Mouse (Mus musculus) liver, embryonic 15.5 days (tissue): Measurements from ENCODE around the gene Ilkap. TPM values are rescaled to one million over a fixed set of nuclear protein-coding genes. Genes with fewer than 3 reads are reported as not detected.

Source experiments
- ATAC-seq: fragments of 200-750 bp; cut with Nextera tagmentation; 2 replicates; pipeline ENCODE4 v1.8.0; 2017; ENCODE audit warnings: moderate number of reproducible peaks, mild to moderate bottlenecking, moderate library complexity; ENCODE audit not compliant: insufficient read depth
- H3K27ac ChIP-seq: fragments of 300-500 bp; sonication (generic); replicated peaks from 2 replicates; pipeline ENCODE4 v1.5.1; 2015; ENCODE audit warnings: mild to moderate bottlenecking, inconsistent platforms
- H3K27me3 ChIP-seq: fragments of 300-500 bp; sonication (generic); 2 replicates; pipeline ENCODE4 v1.6.1; 2015; ENCODE audit warnings: mild to moderate bottlenecking, inconsistent platforms
- H3K36me3 ChIP-seq: fragments of 300-500 bp; sonication (generic); replicated peaks from 2 replicates; pipeline ENCODE4 v1.6.1; 2015; ENCODE audit warnings: moderate library complexity, mild to moderate bottlenecking, inconsistent platforms
- H3K4me1 ChIP-seq: fragments of 300-500 bp; sonication (generic); replicated peaks from 2 replicates; pipeline ENCODE4 v1.6.1; 2015; ENCODE audit warnings: inconsistent platforms
- H3K4me2 ChIP-seq: fragments of 300-500 bp; sonication (generic); 2 replicates; pipeline ENCODE4 v1.6.1; 2015; ENCODE audit warnings: moderate library complexity, mild to moderate bottlenecking, inconsistent platforms
- H3K4me3 ChIP-seq: fragments of 300-500 bp; sonication (generic); replicated peaks from 2 replicates; pipeline ENCODE4 v1.5.1; 2015; ENCODE audit warnings: mild to moderate bottlenecking, inconsistent platforms
- H3K9ac ChIP-seq: fragments of 300-500 bp; sonication (generic); 2 replicates; pipeline ENCODE4 v1.6.1; 2015; ENCODE audit warnings: moderate library complexity, mild to moderate bottlenecking, inconsistent platforms
- H3K9me3 ChIP-seq: fragments of 300-500 bp; sonication (generic); replicated peaks from 2 replicates; pipeline ENCODE4 v1.6.1; 2016; ENCODE audit warnings: inconsistent platforms
- WGBS: fragments of 180-500 bp; shearing (Covaris S2); methylation state at CpG from one replicate; pipeline ENCODE4 v1.1.7; 2015; ENCODE audit warnings: mixed read lengths; ENCODE audit not compliant: insufficient replicate concordance; 5-methylcytosine and 5-hydroxymethylcytosine counted together
- polyA plus RNA-seq: library from polyadenylated mRNA; unstranded; fragments of >200 nt; fragmentation: Nextera tagmentation; extraction: Ambion mirVana; gene quantifications from 2 replicates; pipeline ENCODE4 v1.2.1, GENCODE M21; 2015

Gene Ilkap
- polyA plus RNA-seq = 67.7 and 69.9 TPM in 2 replicates

DNA sequence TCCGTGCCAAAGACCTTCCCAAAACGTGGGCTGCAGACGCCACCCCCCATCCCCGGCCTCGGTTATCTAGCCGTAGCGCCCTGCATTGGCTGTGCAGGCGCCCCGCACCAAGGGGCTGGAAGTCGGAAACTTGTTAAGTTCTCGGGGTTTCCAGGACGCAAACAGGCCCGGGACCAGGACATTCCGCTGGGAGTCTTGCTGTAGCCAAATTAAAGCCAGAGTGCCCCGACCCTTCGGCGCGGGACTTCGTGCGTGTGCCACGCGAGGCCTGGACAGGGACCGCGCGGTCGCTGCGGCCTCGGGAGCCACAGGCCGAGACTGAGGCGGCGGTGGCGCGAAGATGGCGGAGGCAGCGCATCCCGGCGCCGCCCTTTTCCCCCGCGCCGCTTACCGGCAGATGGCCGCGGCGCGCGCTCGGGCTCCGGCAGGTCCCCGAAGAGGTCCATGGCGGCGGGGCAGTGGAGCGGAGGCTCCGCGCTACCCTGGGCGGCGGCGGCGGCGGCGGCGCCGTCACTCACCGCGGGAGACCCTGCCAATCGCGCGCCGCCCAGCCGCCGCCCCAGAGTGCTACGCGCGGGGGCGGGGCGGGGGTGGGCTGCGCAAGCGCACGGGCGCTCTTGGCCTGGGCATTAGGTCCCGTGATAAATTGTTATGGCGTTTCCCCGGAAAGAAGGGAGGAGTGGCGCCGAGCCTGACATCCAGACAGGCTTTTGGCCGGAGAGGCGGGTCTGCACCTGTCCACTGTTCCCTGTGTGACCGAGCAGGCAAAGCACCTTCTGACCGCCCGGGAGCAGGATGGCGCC lies at the start of gene Ilkap:
Gene Ilkap (minus strand): TSS at position 556 of the 803 bp plus-strand sequence.
- ATAC-seq = peak; percentile 97
- peaks cover 25% of the 10 kb centered on the region for H3K36me3 ChIP-seq
- WGBS = under 1% methylated on average over 91 of the region's 91 CpGs
- H3K27me3 ChIP-seq = peaks cover 6% of the 10 kb centered on the region; the same call in 1 of the 2 replicates
- no peaks in the 10 kb centered on the region for H3K9me3 ChIP-seq
- H3K27ac ChIP-seq = peak within 1 kb of the TSS; percentile 88
- peak within 1 kb of the TSS; percentile 89 for H3K4me3 ChIP-seq
- H3K4me2 ChIP-seq = peak within 1 kb of the TSS; percentile 84
- H3K9ac ChIP-seq = peak within 1 kb of the TSS; percentile 87
- H3K4me1 ChIP-seq = peaks cover 32% of the 10 kb centered on the region

DNA sequence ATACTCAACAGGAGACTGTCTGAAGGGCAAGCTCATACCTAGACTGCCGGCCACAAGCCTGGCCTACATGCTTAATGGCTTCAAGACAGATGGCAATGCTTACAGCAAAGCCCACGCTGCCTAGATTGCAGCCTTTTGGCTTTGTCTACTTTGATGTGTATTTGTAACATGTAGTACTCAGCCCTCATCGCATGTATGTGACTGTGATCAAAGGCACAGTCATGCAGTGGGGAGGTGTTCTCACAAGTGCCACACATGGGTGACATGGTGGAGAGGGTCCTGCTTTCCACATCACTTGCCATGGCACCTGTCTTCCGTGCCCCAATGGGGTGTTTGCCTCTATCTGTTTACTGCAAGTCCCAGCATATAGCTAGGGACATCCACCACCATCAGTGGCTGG lies 47.9 kb upstream of the Ilkap start:
- Histone ChIP-seq H3K9me3 (peaks cover 7% of the 10 kb centered on the region; the same call in 1 of the 2 replicates), H3K27ac (peak overlapping the region; percentile 79), H3K4me1 (peaks cover 34% of the 10 kb centered on the region), H3K4me2 (no peak overlapping the region), H3K4me3 (no peak overlapping the region), H3K9ac (no peak overlapping the region), H3K27me3 (no peaks in the 10 kb centered on the region), H3K36me3 (peaks cover 63% of the 10 kb centered on the region)
- 83% methylated on average over 4 of the region's 4 CpGs for WGBS
- peak; percentile 10; the same call in 1 of the 2 replicates for ATAC-seq

DNA sequence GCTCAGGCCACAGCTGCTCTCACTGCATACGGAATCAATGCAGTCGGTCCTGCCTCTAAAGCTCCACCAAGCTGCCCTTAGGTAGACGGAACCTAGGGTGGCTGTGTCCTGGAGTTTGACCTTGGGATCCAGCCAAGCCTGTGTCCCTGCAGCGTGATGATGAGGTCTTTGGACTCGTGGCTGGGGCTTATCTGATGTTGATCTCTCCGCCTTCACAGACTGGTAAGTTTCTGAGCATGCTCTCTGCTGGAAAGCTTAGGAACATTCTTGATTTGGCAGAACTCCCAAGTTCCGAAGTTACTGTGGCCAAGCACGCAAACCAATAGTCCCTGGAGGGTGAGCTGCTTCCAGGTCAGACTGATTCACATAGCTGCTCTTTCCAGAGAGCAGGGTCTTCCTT lies 47.4 kb upstream of the Ilkap start:
- peak; percentile 84 for ATAC-seq
- H3K4me2 ChIP-seq = no peak overlapping the region
- no peaks in the 10 kb centered on the region for H3K27me3 ChIP-seq
- H3K27ac ChIP-seq = peak overlapping the region; percentile 79
- H3K4me3 ChIP-seq = no peak overlapping the region
- H3K36me3 ChIP-seq = peaks cover 63% of the 10 kb centered on the region
- H3K9me3 ChIP-seq = peaks cover 7% of the 10 kb centered on the region; the same call in 1 of the 2 replicates
- WGBS = 59% methylated on average over 8 of the region's 8 CpGs
- peaks cover 34% of the 10 kb centered on the region; the same call in 1 of the 2 replicates for H3K4me1 ChIP-seq
- no peak overlapping the region for H3K9ac ChIP-seq

DNA sequence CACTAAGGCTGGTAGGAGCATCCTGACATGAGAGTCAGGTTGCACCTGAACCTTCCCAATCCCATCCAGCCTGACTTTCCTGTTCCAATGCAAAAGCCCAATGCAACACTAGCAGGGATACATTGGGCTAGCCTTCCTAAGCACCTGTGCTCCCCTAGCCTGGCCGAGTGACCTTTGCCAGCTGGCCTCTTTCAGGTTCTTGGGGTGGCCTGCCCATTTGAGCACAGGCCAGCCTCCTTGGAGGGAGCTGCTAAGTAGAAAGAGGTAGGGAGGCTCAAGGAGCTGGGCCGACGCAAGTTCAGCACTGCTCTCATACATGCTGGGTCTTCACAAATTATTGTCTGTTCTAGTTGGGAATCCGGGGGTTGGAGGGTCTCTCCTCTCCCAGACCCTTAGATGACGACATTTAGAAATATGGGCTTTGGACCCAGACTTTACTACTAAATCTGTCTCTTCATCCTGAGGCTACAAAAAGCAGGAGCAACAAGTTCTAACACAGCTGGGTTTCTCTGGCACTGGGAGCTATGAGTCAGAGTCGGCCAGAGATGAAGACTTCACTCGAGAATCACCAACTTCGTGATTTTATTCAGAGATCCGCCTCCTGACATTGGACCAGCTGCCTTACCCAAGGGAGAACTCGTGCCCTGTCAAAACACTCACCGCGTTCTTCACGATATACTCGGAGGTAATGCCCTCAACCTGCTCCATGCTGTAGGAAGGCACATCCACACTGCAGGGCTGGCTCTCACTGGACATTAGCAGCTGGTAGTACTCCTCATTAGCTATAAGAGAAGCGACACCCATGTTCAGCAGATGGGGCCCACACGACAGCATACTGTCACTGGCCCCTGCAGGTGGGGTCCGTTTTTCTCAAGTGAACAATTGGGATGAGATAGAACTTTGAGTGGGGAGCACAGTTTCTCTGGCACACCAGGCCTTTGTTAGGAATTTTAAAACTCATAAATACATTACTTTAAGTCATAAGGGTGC lies 46.5 kb upstream of the Ilkap start:
- Histone ChIP-seq H3K9ac (no peak overlapping the region), H3K27ac (peak overlapping the region; percentile 45), H3K36me3 (peaks cover 67% of the 10 kb centered on the region), H3K4me3 (no peak overlapping the region), H3K4me2 (no peak overlapping the region), H3K9me3 (peaks cover 7% of the 10 kb centered on the region; the same call in 1 of the 2 replicates), H3K4me1 (peaks cover 34% of the 10 kb centered on the region), H3K27me3 (no peaks in the 10 kb centered on the region)
- no peak for ATAC-seq
- WGBS = 78% methylated on average over 17 of the region's 17 CpGs

DNA sequence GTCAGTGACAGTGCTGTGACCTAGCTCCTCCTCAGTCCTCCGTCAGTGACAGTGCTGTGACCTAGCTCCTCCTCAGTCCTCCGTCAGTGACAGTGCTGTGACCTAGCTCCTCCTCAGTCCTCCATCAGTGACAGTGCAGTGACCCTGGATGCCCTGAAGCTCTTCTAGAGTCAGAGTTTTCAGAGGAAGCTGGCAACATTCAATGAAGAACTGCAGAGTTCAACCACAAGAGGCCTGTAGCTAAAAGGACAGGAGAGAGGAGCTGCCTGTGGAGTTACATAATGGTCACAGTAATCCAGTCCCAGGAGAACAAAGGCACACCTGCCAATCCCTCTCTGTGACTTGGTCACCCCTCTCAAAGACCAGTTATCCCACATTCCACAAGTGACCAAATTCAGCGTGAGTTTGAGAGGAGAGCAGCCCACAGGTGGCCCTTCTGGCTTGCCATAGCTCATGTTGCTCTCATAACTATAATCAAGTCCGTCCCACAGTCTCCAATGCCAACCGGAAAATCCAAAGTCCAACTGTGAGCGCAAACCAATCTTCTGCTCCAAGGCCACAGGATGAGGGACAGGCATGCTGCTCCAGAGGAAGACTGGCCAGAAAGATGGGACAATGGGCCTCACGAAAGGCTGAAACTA lies 43.9 kb upstream of the Ilkap start:
- no peaks in the 10 kb centered on the region for H3K27me3 ChIP-seq
- H3K4me3 ChIP-seq = no peak overlapping the region
- H3K9me3 ChIP-seq = peaks cover 2% of the 10 kb centered on the region; the same call in 1 of the 2 replicates
- no peak overlapping the region for H3K9ac ChIP-seq
- 78% methylated on average over 6 of the region's 7 CpGs for WGBS
- H3K27ac ChIP-seq = no peak overlapping the region
- H3K4me1 ChIP-seq = peaks cover 25% of the 10 kb centered on the region
- ATAC-seq = no peak
- H3K4me2 ChIP-seq = no peak overlapping the region
- H3K36me3 ChIP-seq = peaks cover 56% of the 10 kb centered on the region

DNA sequence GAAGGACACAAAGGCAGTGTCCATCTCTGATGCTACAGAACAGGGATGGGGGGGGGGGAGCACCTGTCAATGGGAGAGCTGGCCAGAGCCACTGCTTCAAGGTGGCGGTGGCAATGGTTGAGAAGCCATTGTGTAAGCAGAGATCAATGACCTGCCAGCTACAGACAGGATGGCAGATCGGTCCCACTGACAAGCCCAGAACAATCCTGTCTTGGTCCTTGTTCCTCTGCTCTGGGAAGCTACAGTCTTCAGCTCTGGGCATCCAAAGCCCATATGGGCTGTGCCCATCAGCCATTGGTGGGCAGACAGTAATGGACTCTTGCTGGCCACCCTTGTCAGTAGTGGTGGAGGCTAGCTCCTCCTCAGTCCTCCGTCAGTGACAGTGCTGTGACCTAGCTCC lies 43.2 kb upstream of the Ilkap start:
- no peaks in the 10 kb centered on the region for H3K27me3 ChIP-seq
- H3K27ac ChIP-seq = no peak overlapping the region
- peaks cover 31% of the 10 kb centered on the region for H3K4me1 ChIP-seq
- no peak overlapping the region for H3K9ac ChIP-seq
- H3K4me3 ChIP-seq = no peak overlapping the region
- no peaks in the 10 kb centered on the region for H3K9me3 ChIP-seq
- 75% methylated on average over 3 of the region's 3 CpGs for WGBS
- ATAC-seq = no peak
- H3K36me3 ChIP-seq = peaks cover 50% of the 10 kb centered on the region
- no peak overlapping the region for H3K4me2 ChIP-seq

DNA sequence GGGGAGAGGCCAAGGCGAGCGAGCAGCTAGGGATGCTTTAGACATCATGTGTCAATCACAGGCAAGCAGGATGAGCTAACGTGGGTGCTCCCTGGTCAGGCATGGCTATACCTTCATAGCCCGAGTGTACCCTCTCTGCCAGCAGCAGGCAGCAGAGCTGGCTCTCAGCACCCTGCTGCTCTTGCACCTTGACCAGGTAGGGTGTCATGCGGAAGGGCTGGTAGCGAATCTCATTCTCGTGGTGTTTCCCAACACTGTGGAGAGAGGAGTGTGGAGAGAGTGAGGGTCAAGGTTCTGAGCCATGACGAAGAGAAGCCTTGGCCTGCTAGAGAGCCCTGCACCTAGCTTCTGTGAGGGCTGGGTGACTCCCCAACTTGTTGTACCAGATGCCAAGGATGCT lies 41.2 kb upstream of the Ilkap start:
- Histone ChIP-seq H3K27ac (no peak overlapping the region), H3K36me3 (peaks cover 40% of the 10 kb centered on the region), H3K9ac (no peak overlapping the region), H3K4me1 (peaks cover 26% of the 10 kb centered on the region), H3K27me3 (no peaks in the 10 kb centered on the region), H3K4me3 (no peak overlapping the region), H3K4me2 (no peak overlapping the region), H3K9me3 (no peaks in the 10 kb centered on the region)
- 72% methylated on average over 8 of the region's 8 CpGs for WGBS
- ATAC-seq = peak; percentile 15; the same call in 1 of the 2 replicates

DNA sequence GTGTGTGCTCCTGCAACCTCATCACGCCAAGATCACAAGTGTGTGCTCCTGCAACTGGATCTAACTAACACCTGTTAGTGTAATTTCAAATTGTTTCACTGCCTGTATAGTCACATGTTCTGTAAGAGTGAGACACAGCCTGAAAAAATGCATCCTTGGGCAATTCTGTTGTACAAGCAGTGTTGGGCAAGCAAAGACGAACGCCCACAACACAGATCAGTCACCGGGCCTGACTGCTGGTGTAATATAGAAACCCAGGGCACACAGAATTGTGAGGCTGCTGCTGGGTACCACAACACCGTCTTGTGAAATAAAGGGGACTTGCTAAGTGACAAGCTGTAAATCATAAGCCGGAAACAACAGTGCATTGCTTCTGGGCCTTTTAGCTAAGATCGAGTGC lies 39.0 kb upstream of the Ilkap start:
- no peak overlapping the region for H3K27ac ChIP-seq
- peaks cover 23% of the 10 kb centered on the region for H3K4me1 ChIP-seq
- H3K9ac ChIP-seq = no peak overlapping the region
- WGBS = 65% methylated on average over 7 of the region's 7 CpGs
- no peak overlapping the region for H3K4me3 ChIP-seq
- peaks cover 20% of the 10 kb centered on the region for H3K36me3 ChIP-seq
- H3K4me2 ChIP-seq = no peak overlapping the region
- ATAC-seq = no peak
- H3K9me3 ChIP-seq = no peaks in the 10 kb centered on the region
- H3K27me3 ChIP-seq = no peaks in the 10 kb centered on the region

DNA sequence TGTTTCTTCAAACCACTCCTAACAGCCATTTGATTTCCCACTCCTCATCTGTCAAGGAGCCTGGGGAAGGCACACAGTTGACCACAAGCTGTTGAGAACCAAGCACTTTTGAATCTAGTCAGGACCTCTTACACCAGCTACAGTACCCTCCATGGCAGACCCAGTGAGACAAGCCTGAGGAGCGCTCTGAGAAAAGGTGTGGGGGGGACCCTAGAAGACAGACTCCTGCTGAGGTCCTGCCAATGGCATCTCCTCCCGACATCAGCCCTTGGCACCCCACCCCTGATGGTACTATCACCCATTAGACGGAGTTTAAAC lies 38.4 kb upstream of the Ilkap start:
- ATAC-seq = no peak
- WGBS = 83% methylated on average over 3 of the region's 3 CpGs
- no peaks in the 10 kb centered on the region for H3K27me3 ChIP-seq

DNA sequence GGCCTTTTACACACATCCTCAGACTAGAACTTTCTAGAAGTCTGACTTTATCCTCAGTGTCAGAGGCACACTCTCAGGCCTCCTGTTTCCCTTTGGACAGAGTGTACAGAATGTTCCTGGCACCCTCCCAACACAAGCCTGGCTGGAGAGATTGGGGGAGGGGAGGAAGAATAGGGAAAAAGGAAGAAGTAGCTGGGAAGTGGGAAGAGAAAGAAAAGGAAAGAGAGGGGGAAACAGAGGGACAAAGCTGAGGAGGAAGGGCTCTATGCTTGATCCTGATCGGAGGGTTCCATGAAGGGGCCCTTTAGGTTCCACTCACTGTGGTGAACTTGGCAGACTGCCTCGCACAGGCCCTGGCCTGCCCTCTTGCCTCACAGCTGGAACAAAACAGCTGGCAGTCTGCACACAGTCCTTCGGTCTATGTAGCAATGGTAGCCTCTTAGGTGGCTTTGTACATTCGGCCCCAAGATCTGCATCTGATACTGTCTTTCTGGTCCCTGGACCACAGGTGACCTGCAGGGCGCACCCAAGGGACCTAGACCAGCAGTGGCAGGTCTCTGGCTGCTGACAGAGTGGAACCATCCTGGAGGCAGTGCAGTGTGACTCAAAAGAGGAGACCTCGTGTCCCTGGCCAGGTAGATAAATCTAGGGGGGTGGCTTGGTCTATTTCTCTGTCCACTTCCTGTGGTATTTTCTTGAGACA lies 37.9 kb upstream of the Ilkap start:
- Histone ChIP-seq H3K27ac (peak overlapping the region; percentile 59; the same call in 1 of the 2 replicates), H3K9ac (no peak overlapping the region), H3K36me3 (peaks cover 22% of the 10 kb centered on the region), H3K4me3 (no peak overlapping the region), H3K27me3 (no peaks in the 10 kb centered on the region), H3K4me2 (no peak overlapping the region), H3K9me3 (no peaks in the 10 kb centered on the region), H3K4me1 (peaks cover 21% of the 10 kb centered on the region)
- 55% methylated on average over 6 of the region's 6 CpGs for WGBS
- ATAC-seq = peak; percentile 68

More for the DNA sequence above, 38.4 kb upstream of the Ilkap start:
- Histone ChIP-seq H3K27ac (peak overlapping the region; percentile 59; the same call in 1 of the 2 replicates), H3K4me3 (no peak overlapping the region), H3K9ac (no peak overlapping the region), H3K9me3 (no peaks in the 10 kb centered on the region), H3K4me2 (no peak overlapping the region), H3K4me1 (peaks cover 21% of the 10 kb centered on the region), H3K36me3 (peaks cover 21% of the 10 kb centered on the region)
